Mouse (Mus musculus) liver, adult 2 months (tissue): ENCODE results near the gene Hsd3b6.

Experiments
- CTCF ChIP-seq: fragments of 200-500 bp; IDR thresholded peaks from 2 replicates; pipeline ENCODE4 v1.5.1; 2011; ENCODE audit warnings: low read depth, low read length, control low read depth
- POLR2A ChIP-seq: fragments of 200-500 bp; IDR thresholded peaks from 2 replicates; pipeline ENCODE4 v1.6.1; 2011; ENCODE audit warnings: low read length, control low read depth; ENCODE audit not compliant: insufficient read depth; ENCODE audit errors: extremely low read depth

- TF ChIP-seq POLR2A (no peak), CTCF (no peak)
Observed at GRCm38 (mm10) chr3:98862800-98863199, 48.6 kb upstream of the Hsd3b6 start.
